Mouse (Mus musculus): Measurements from ENCODE around the gene Trpc4ap.

DNA sequence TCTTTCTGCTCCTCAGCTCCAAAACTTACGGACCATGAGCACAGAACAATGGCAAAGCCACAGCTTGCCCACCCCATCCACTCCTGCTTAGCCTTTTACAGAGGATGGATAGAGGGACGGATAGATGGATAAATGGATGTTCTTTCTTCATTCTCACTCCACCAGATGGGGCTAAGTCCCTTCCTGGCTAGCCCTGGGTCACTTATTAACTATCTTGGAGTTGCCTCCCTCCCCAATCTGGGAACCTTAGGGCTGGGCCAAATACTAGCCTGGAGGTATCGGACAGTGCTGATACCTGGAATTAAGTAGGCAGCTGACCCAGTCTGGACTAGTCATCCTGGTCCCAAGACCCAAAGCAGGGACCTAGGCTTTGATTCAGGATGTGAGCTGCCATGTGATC, 88.5 kb downstream of the Trpc4ap start:
- TF ChIP-seq CTCF (IDR thresholded peaks at IDR 0.05; ENCODE audit: low read depth, low read length) (no peak), POLR2A (IDR thresholded peaks at IDR 0.05; ENCODE audit: insufficient read depth, low read length) (no peak), EP300 (IDR thresholded peaks at IDR 0.05; ENCODE audit: insufficient read depth, low read depth, low read length) (no peak)

Data from ES-Bruce4 (cell line).